ENCODE assay signal across 16 mouse cellular contexts in genomic region chr11:84376510-84377365, GRCm38 (mm10).
DNase-seq lines count a peak whose midpoint lies in the region; ATAC-seq and TF ChIP-seq lines count a peak whose summit lies in the region.
"Had no signal": no experiment of that assay in that cellular context is flagged by ENCODE, and none has a peak within 500 bp of the region (broad histone marks: within the 10 kb centered on the region; RNA-seq: fewer than 3 reads in every experiment).

No protein-coding gene starts in this region.

- TF ChIP-seq CTCF in midbrain, postnatal 0 days (IDR thresholded peaks at IDR 0.05): no peak

- no peak overlapping the region for H3K4me2 ChIP-seq in midbrain, postnatal 0 days (ENCODE audit: low read depth, low read length, poor library complexity, severe bottlenecking)
- no peak overlapping the region for H3K4me2 ChIP-seq in hindbrain, embryonic 13.5 days
- no peak overlapping the region for H3K4me2 ChIP-seq in midbrain, embryonic 13.5 days (replicated peaks)
- H3K4me2 ChIP-seq: lung, embryonic 15.5 days had no signal

- no peaks in the 10 kb centered on the region for H3K27me3 ChIP-seq in midbrain, embryonic 10.5 days (ENCODE audit: low read depth, poor library complexity, severe bottlenecking)
- no peaks in the 10 kb centered on the region for H3K27me3 ChIP-seq in midbrain, postnatal 0 days (ENCODE audit: insufficient read depth, low read length)
- no peaks in the 10 kb centered on the region for H3K27me3 ChIP-seq in hindbrain, embryonic 13.5 days
- H3K27me3 ChIP-seq in midbrain, embryonic 13.5 days: no peaks in the 10 kb centered on the region
- H3K27me3 ChIP-seq: lung, embryonic 15.5 days had no signal

- no peaks in the 10 kb centered on the region for H3K9me3 ChIP-seq in midbrain, embryonic 10.5 days (replicated peaks)
- H3K9me3 ChIP-seq in midbrain, postnatal 0 days (ENCODE audit: low read length): no peaks in the 10 kb centered on the region
- H3K9me3 ChIP-seq in hindbrain, embryonic 13.5 days: no peaks in the 10 kb centered on the region
- H3K9me3 ChIP-seq in midbrain, embryonic 13.5 days: no peaks in the 10 kb centered on the region
- H3K9me3 ChIP-seq: embryonic facial prominence, embryonic 10.5 days; lung, embryonic 15.5 days had no signal

- peak overlapping the region; percentile 64 for H3K27ac ChIP-seq in midbrain, embryonic 10.5 days (replicated peaks)
- no peak overlapping the region for H3K27ac ChIP-seq in midbrain, postnatal 0 days (ENCODE audit: low read depth, low read length)
- H3K27ac ChIP-seq in hindbrain, embryonic 13.5 days: peak overlapping the region; percentile 87
- peak overlapping the region; percentile 79 for H3K27ac ChIP-seq in midbrain, embryonic 13.5 days
- H3K27ac ChIP-seq: embryonic facial prominence, embryonic 10.5 days; heart, adult 2 months; lung, embryonic 15.5 days had no signal

- H3K4me3 ChIP-seq in midbrain, embryonic 10.5 days: no peak overlapping the region
- no peak overlapping the region for H3K4me3 ChIP-seq in midbrain, postnatal 0 days (ENCODE audit: low read depth, low read length)
- no peak overlapping the region for H3K4me3 ChIP-seq in hindbrain, embryonic 13.5 days
- no peak overlapping the region for H3K4me3 ChIP-seq in midbrain, embryonic 13.5 days (replicated peaks)
- H3K4me3 ChIP-seq: embryonic facial prominence, embryonic 10.5 days; erythroblast, embryonic 14.5 days; heart, adult 2 months; lung, embryonic 15.5 days had no signal

- ATAC-seq in midbrain, postnatal 0 days (ENCODE audit: low FRiP score): no peak
- no peak for ATAC-seq in hindbrain, embryonic 13.5 days (ENCODE audit: low FRiP score)
- ATAC-seq in midbrain, embryonic 13.5 days: peak; percentile 69
- ATAC-seq: CD4-positive, CD25-positive, alpha-beta regulatory T cell, adult 4 months; inflammation-experienced regulatory T-cells, adult 6 months had no signal

- H3K9ac ChIP-seq in midbrain, postnatal 0 days (replicated peaks; ENCODE audit: low read length, poor library complexity, severe bottlenecking): no peak overlapping the region
- H3K9ac ChIP-seq in hindbrain, embryonic 13.5 days: no peak overlapping the region
- no peak overlapping the region for H3K9ac ChIP-seq in midbrain, embryonic 13.5 days (replicated peaks)
- H3K9ac ChIP-seq: lung, embryonic 15.5 days had no signal

- no peak for DNase-seq in midbrain, embryonic 10.5 days (ENCODE audit: low spot score)
- DNase-seq in midbrain, postnatal 0 days (ENCODE audit: low spot score): no peak
- DNase-seq in frontal cortex, postnatal 36 days (ENCODE audit: low spot score in 2 of 2): no peak
- DNase-seq in left cerebral cortex, adult 11 months (ENCODE audit: low spot score): no peak
- DNase-seq in ovary, postnatal 36 days (ENCODE audit: low spot score): no peak
- DNase-seq: adrenal gland, postnatal 14 days; cerebellum, adult 8-10 months; heart, adult 2 months; kidney, postnatal 10 days had no signal

- peaks cover 27% of the 10 kb centered on the region for H3K36me3 ChIP-seq in midbrain, embryonic 10.5 days
- peaks cover 5% of the 10 kb centered on the region; the same call in 1 of the 2 replicates for H3K36me3 ChIP-seq in midbrain, postnatal 0 days (ENCODE audit: insufficient read depth, low read length)
- H3K36me3 ChIP-seq in hindbrain, embryonic 13.5 days: peaks cover 15% of the 10 kb centered on the region
- H3K36me3 ChIP-seq in midbrain, embryonic 13.5 days: peaks cover 10% of the 10 kb centered on the region; the same call in 1 of the 2 replicates

- peaks cover 27% of the 10 kb centered on the region for H3K4me1 ChIP-seq in midbrain, embryonic 10.5 days
- H3K4me1 ChIP-seq in midbrain, postnatal 0 days (ENCODE audit: insufficient read depth, low read length): 0 out of 2 replicates have a peak, but pooled peaks cover 3% of the 10 kb centered on the region
- peaks cover 14% of the 10 kb centered on the region for H3K4me1 ChIP-seq in hindbrain, embryonic 13.5 days (replicated peaks)
- peaks cover 26% of the 10 kb centered on the region for H3K4me1 ChIP-seq in midbrain, embryonic 13.5 days (replicated peaks)
- H3K4me1 ChIP-seq: embryonic facial prominence, embryonic 10.5 days; lung, embryonic 15.5 days had no signal

- 64% methylated on average over 13 of the region's 13 CpGs for WGBS in midbrain, embryonic 10.5 days
- WGBS in midbrain, postnatal 0 days: 37% methylated on average over 13 of the region's 13 CpGs
- 52% methylated on average over 13 of the region's 13 CpGs for WGBS in hindbrain, embryonic 13.5 days
- 29% methylated on average over 13 of the region's 13 CpGs for WGBS in midbrain, embryonic 13.5 days
